Mouse (Mus musculus) CD4-positive, CD25-positive, alpha-beta regulatory T cell, adult 2 months (primary cell): Measurements from ENCODE around the gene Cd300a.
A peak's percentile ranks its signal among the peaks of the same experiment; 100 is the strongest.

ENCODE experiments used
- DNase-seq: peaks from one replicate; pipeline ENCODE4 v3.0.0-alpha.2; 2012; ENCODE audit warnings: low read depth, low spot score

The Cd300a gene

GRCm38 (mm10) chr11:114889991-114890518 lies at the start of gene Cd300a:
Cd300a (plus strand) TSS chr11:114890041.
- DNase-seq, result no peak

- DNase-seq, result no peak
Observed at GRCm38 (mm10) chr11:114843818-114844463, 45.9 kb upstream of the Cd300a start.

- DNase-seq, result no peak
Observed at GRCm38 (mm10) chr11:114844464-114845220, 45.2 kb upstream of the Cd300a start.

- DNase-seq, result no peak
Observed at GRCm38 (mm10) chr11:114846336-114846735, 43.5 kb upstream of the Cd300a start.

GRCm38 (mm10) chr11:114847008-114847407 lies 42.8 kb upstream of the Cd300a start:
- no peak for DNase-seq

- DNase-seq, result no peak
Observed at GRCm38 (mm10) chr11:114849572-114849971, 40.3 kb upstream of the Cd300a start.

GRCm38 (mm10) chr11:114850066-114850451 lies 39.8 kb upstream of the Cd300a start:
- DNase-seq, result no peak

- DNase-seq, result no peak
Observed at GRCm38 (mm10) chr11:114850452-114851268, 39.2 kb upstream of the Cd300a start, which contains the start of gene Gprc5c. Gprc5c (plus strand) TSS chr11:114851152.

- DNase-seq, result no peak
Observed at GRCm38 (mm10) chr11:114851269-114851607, 38.6 kb upstream of the Cd300a start.

- DNase-seq, result no peak
Observed at GRCm38 (mm10) chr11:114851608-114852310, 38.1 kb upstream of the Cd300a start.

- DNase-seq, result no peak
Observed at GRCm38 (mm10) chr11:114852311-114853173, 37.3 kb upstream of the Cd300a start.

- DNase-seq, result no peak
Observed at GRCm38 (mm10) chr11:114853174-114853838, 36.5 kb upstream of the Cd300a start.

GRCm38 (mm10) chr11:114854581-114854980 lies 35.3 kb upstream of the Cd300a start:
- DNase-seq, result no peak

GRCm38 (mm10) chr11:114856125-114856524 lies 33.7 kb upstream of the Cd300a start:
- DNase-seq, result no peak

- peak; percentile 85 for DNase-seq
Observed at GRCm38 (mm10) chr11:114858641-114859040, 31.2 kb upstream of the Cd300a start.

- DNase-seq, result no peak
Observed at GRCm38 (mm10) chr11:114861057-114861456, 28.8 kb upstream of the Cd300a start.

- DNase-seq, result no peak
Observed at GRCm38 (mm10) chr11:114862687-114863086, 27.2 kb upstream of the Cd300a start.

GRCm38 (mm10) chr11:114863918-114864420 lies 25.9 kb upstream of the Cd300a start:
- DNase-seq, result no peak

- no peak for DNase-seq
Observed at GRCm38 (mm10) chr11:114865999-114866398, 23.8 kb upstream of the Cd300a start.
